Mouse (Mus musculus) E14TG2a.4 (cell line): ENCODE data around the gene Hmbs.

Experiments
- CTCF ChIP-seq: conservative IDR thresholded peaks from 2 replicates; pipeline ENCODE4 v1.5.1; 2014; ENCODE audit warnings: low read length
- POU5F1 ChIP-seq: IDR thresholded peaks from 2 replicates; pipeline ENCODE4 v1.6.1; 2014; ENCODE audit warnings: low read length, borderline replicate concordance

- TF ChIP-seq CTCF = no peak
- no peak for TF ChIP-seq POU5F1
Measured at GRCm38 (mm10) chr9:44376141-44376540, 32.1 kb upstream of the Hmbs start.
